Mouse (Mus musculus) monocyte, adult 2 months (primary cell): ENCODE data around the gene Rfxank.
A peak's percentile ranks its signal among the peaks of the same experiment; 100 is the strongest.

Experiments used
- DNase-seq, 2 experiments: peaks; one replicate each; pipeline ENCODE4 v3.0.0; 2022; ENCODE audit warnings: low spot score in 2 of 2, low read depth in 1 of 2

Gene Rfxank

DNA sequence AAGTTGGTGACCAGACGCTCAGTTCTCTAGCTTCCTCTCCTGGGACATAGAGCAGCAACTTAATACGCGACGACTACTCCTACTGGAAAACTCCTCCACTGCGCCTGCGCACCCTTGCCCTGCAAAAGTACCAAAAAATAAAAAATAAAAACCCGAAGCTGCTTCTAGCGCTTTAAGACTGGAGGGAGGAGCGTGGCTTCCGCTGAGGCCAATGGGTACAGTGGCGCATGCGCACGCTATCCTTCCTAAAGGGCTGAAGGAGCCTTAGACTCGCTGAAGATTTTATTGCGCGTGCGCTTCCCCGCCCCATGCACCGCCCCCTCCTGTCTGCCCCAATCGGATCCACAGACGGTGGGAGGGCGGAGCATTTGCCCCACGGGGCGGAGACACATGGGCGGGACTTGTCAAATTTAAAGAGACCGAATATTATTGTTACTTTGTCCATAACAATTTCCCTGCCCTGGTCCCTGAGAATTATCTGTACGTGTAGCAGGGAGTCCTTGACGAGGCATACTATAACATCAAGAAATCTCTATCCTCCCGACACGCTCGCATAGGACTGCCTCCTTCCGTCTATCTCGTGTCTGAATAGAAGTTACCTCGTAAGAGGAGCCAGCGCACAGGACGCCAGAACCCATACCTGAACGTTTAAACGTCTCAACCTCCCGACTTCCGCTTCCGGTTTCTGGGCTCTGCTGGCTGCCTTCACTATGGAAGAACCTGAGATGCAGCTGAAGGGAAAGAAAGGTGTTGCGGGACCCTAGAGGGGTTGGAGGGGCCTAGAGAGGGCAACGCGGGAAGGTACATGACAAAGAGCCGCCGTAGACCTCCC is at the start of gene Rfxank, which contains the start of the genes Borcs8 and Mef2b:
Gene Rfxank (minus strand): TSS at position 129 of the 832 bp plus-strand sequence.
Gene Borcs8 (plus strand): TSS at position 474 of the 832 bp plus-strand sequence.
Gene Mef2b (plus strand): TSS at position 686 of the 832 bp plus-strand sequence.
- DNase-seq = peak; percentile 96 to 98

DNA sequence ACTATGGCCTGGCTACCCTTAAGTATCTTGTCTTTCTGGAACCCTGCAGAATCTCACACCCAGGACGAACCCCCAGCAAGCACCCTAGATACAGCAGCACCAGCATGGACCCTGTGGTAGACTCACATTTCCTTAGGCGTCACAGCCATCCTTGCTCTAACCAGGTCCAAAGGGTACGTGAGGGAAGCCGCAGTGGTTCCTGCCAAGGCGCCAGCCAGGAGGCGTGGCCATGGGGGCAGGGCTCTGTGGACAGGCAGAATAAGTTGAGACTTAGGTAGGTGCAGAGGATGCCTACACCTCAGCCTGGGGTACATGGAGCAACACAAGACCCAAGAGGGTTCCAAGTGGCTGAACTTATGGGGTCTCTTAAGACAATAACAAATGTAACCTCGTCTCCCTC is 49.8 kb upstream of the Rfxank start:
- no peak for DNase-seq

DNA sequence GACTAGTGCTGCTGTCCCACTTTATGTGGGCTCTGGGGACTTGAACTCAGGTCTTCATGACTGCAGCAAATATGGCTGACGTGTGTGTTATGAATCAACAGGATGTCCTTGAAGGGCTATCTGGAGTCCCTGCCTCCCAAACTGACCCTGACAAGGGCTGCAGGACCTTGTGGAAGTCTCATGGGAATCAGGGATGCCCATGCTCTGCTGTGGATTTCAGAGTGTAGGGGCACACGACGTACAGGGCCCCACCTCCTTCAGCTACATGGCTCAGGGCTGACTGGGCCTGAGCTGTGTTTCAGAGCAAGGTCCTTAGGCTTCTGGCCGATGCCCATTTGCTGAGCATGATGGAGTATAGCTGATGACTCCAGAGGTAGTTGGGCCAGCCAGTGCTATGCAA is 44.2 kb upstream of the Rfxank start:
- no peak for DNase-seq

DNA sequence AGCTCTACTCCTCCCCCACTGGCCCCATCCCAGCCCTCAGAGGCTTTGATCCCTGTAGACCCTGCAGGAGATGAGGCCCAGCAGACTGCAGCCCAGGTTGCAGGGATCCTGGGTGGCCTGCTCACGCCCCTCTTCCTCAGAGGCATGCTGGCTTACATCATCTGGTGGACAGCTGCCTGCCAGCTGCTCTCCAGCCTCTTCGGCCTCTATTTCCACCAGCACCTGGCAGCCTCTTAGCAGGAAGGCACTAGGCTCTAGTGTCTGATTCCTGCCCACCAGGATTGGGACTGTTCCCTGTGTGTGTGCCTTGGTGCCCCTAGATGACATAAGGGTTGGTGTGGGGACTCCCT is 42.9 kb upstream of the Rfxank start:
- DNase-seq = no peak

DNA sequence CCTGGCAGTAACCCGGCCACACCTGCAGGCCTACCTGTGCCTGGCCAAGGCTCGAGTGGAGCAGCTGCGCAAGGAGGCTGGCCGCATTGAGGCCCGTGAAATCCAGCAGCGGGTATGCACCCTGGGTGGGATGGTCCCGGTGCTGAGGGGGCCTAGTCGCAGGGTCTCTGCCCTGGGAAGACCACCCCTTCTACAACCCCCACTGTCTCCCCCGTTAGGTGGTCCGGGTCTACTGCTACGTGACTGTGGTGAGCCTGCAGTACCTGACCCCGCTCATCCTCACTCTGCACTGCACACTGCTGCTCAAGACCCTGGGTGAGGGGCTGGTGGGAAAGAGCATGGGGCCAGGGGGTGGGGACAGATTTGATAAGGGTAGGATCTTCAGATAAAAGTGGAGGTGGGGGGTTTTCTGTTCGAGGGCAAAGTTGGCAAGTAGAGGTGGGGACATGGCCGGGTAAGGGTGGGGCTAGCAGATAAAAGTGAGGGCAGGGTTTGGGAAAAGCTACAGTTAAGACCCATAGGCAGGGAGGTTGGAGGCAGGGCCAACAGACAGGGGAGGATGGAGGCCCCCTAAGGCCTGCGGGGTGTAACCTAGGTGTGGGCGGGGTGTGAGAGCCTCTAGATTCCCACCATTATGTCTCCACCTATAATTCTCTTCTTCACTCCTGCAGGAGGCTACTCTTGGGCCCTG is 42.4 kb upstream of the Rfxank start:
- DNase-seq = no peak

DNA sequence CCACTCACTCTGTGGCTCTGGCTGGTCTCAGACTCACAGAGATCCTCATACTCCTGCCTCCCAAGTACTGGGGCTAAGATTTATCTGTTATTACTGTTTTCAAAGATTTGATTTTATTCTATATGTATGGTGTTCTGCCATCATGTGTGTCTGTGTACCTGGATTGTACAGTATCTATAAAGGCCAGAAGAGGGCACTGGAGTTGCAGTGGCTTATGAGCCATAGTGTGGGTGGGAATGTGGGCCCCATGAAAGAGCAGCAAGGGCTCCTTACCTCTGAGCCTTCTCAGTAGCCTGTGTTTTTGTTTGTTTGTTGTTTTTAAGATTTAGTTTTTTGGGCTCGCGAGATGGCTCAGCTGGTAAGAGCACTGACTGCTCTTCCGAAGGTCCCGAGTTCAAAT is 40.1 kb upstream of the Rfxank start:
- DNase-seq = no peak

DNA sequence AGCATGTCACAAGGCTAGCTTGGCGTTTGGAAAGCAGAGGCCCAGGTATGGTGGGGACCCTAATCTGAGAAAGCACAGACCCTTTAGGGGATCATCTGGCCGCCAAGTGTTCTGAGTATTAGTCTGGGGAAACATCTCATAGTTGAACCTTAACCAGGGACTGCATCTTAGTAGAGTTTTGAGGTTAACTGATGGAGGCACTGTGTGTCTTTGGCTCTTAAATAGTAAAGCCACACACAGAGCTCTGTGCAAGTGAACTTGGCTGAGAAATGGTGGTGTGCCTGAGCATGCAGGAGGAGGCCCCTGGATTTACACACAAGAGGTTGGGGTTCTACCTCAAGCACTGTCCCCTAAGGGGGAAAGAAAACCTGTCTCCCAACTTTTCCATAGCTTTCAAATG is 39.3 kb upstream of the Rfxank start:
- no peak for DNase-seq

DNA sequence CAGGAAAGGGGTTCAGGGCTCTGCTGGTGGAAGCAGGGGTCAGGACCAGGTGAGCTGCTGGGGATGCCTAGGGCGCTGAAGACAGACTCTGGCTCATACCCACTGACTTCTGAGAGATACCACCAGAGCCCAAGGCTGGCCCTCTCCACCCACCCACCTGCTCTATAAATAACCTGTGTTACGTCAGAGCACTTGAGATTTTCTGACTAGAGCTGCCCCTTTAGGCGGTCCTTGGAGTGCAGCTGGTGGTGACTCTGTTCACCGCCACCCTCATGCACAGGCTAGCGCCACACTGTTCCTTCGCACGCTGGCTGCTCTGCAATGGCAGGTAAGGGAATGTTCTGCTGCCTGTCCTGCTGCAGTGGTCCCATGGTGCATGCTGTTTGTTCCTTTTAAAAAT is 35.1 kb upstream of the Rfxank start:
- DNase-seq = no peak

DNA sequence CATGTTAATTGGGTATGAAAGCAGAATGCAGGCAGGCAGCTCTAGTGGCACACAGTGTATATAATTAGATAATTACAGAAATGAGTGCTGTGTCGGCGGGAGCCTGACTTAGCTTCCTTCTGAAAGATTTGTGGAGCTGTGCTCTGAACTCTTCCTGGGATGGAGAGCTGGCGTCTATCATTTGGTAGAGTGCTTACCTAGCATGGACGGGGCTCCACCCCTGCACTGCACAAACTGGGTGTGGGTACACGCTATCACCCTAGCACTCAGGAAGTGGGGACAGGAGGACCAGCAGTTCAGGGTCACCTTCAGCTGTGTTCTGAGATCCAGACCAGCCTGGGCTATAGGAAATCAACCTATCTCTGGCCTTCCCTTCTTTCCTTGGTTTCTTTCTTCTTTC is 34.4 kb upstream of the Rfxank start:
- DNase-seq = no peak

DNA sequence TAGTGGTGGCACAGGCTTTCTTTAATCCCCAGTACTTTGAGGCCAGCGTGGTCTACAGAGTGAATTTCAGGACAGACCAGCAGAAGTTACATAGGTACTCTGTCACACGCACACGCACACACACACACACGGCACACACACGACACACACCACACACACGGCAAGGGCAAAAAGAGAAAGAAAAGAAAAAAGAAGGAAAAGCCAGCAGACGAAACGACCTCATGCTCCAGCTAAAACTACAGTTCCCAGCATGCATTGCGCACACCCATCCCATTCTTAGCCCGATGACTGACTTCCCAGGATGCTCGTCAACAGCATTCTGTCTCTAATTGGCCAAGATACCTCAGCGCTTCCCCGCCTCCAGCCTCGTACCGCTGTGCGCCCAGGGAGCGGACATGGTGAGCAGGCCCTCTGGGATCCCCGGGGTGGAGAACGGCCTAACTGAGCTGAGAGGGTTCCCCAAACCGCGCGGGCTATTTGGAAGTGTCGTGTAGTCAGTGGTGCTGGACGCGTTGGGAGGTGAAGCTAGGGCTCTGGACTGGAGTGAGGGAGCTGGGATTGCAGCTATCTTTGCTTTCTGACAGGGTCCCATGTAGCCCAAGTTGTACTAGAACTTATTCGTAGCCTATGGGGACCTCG is 33.2 kb upstream of the Rfxank start, which contains the start of gene Tmem161a:
Gene Tmem161a (plus strand): TSS at position 314 of the 639 bp plus-strand sequence.
- peak; percentile 78 to 83 for DNase-seq

DNA sequence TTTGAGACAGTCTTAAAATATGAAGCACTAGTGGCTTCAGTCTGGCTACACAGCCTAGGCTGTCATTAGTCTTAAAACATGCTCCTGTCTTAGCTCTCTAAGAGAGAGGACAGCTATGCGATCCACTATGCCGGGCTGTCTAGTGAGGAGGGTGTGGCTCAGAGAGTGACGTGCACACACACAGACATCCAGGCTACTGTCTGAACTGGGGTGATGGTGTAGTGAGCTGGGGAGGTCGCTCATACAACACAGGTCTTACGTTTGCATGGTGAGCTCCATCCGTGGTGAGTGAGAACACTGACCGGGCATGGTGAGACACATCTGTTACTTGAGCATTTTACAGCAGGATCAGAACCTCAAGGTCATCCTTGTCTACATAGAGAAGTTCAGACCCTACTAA is 32.3 kb upstream of the Rfxank start:
- DNase-seq = no peak

DNA sequence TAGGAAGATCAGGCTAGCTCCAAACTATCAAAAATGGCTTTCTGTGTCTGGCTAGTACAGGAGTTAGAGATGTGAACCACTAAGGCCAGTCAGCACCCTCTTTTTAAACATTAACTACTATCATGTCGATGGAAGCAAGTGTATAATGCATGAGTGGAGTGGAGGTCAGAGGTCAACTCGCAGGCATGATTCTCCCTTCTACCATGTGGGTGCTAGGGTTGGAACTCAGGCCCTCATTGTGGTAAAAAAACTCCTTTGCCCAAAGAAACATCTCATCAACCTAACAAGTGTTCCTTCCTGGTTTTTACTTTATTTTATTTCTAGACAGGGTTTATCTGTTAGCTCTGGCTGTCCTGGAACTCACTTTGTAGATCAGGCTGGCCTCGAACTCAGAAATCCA is 31.8 kb upstream of the Rfxank start:
- DNase-seq = no peak

DNA sequence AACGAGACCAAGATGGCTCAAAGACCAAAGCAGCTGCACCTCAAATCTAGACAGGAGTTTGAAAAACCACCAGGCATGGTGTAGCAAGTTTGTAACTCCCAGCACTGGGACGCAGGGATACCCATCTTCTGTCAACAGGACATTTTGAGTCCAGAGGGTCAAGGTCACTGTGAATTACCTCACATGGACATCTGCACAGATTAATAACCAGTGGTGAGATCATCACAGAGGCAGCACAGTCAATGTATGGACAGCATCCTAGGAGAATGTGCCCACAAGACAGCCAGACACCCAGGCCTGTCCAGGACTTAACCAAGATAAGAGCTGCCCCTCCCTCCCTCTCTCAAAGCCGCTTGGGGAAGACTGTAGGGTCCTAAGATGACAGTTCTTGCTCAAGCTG is 31.2 kb upstream of the Rfxank start:
- DNase-seq = no peak

DNA sequence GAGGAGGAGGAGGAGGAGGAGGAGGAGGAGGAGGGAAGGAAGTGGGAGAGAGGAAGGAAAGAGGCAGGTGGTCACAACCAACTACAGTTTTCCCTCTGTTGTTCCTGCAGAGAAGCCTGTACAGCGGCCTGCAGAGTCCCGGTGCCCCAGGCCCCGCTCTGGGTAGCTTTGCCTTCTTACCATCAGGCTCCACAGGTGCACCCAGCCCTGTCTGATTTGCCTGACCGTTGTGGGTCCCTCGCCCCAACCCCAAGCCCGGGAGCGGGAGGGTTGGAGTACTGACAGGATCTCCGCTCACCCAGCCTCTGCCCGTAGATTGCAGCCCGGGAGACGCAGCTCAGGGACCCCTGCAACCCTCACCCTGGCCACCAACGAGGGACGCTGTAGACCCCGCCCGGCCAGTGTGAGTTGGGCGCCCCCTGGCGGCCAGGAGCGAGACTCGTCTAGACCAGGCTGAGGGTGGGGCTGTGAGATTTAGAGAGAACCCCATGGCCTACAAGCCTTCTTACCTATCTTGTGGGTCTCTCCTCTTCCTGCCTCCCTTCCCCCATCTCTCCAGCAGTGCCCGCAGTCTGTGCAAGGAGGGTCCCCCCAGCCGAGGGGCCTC is 27.7 kb upstream of the Rfxank start:
- DNase-seq = peak in 1 of 2 experiments; percentile 48

DNA sequence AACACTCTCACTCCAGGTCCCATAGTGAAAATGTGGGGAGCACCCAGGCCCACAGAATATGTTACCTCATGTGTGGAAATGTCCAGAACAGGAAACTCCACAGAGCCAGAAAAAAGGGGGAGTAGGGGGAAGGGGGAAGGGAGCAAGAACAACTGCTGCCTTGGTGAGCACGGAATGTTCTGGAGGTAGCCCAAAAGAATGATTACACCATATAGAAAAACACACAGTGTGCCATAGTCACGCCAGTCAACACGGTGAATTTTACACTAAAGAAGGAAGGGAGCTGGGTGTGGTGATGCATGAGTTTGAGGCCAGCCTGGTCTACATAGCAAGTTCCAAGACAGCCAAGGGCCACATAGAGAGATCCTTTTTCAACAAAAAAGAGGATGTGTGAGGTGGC is 24.4 kb upstream of the Rfxank start:
- no peak for DNase-seq

DNA sequence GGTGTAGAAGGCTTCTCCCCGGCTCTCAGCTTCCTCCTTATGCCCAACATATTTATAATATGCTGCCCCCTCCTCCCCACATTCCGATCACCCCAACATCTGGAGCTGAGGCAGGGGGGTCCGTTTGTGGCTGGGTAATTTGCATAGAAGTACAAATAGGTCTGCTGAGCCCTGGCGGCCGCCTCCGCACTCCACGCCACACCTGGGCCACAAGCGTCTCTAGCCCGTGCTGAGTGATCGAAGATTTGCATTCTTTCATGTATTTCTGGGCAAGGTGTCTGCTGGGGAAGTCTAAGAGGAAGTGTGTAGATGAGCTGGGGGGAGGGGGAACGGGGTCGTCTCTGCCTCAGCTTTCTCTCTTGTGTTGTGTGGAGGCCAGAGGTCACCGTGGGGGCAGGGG is 21.1 kb upstream of the Rfxank start:
- no peak for DNase-seq

DNA sequence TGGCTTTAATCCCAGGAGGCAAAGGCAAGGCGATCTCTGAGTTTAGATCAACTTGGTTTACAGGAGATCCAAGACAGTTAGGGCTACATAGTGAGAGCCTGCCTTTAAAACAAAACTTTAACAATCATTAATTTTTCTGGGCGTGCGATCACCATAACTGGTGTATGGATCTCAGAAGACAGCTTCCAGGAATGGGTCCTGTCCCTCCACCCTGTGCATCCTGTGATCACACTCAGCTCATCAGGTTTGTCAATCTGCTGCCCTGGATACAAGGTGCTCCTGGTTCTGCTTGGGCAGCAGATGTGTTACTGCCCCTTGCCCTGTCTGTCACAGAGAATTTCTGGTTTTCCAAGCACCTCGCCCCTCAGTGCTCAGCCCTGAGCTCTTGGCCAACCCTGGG is 20.3 kb upstream of the Rfxank start:
- no peak for DNase-seq

DNA sequence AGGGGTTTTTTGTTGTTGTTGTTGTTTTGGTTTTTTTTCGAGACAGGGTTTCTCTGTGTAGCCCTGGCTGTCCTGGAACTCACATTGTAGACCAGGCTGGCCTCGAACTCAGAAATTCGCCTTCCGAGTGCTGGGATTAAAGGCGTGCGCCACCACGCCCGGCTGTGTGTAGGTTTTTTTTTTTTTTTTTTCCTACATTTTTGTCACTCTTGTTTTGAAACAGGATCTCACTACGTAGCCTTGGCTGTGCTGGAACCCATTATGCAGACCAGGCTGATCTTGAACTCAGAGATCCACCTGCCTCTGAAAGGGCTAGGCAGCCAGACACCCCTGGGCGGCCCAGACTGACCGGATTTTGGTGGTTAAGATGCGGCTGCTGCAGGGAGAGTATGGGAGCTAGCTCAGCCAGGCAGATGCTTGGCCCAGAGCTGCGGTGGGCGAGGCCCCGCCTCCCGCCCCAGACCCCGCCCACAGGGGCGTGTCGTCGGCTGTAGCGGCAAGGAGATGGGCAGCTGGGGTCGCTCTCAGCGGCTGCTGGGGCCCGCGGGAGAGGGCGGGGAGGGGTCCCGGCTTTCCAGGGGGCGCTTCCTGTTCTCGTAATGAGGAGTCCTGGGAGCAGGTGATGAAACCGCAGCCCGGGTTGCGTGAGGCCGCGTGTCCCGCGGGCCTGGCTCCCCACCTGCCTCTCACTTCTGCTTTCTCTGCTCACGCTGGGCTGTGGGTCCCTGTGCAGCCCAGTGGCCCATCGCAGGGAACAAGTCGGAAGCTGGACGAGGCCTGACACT is 19.3 kb upstream of the Rfxank start:
- DNase-seq = peak in 1 of 2 experiments; percentile 45

DNA sequence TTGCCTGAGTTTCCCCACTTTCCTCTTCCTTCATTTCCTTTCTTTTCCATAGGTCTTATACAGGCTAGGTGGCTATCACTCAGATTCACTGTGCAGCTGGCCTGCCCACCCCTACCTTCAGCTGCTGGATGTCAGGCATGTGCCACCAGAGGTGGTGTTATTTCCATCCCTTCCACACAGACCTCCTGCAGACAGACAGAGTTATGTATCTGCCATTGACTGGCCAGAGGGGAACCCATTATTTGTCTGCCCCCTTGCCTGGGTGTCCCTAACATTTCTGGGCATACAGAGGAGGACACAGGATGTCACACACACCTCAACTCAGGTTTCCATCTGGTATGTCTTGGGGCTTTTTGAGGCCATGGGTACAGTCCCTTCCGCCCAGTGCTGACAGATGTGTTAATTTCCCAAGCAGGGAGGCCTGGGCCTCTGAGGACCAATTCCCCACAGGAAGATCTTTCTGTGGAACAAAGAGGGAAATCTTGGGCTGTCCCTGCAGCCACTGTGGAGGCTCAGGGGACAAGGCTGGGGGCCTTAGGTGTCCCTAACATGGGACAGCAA is 18.4 kb upstream of the Rfxank start:
- DNase-seq = no peak

DNA sequence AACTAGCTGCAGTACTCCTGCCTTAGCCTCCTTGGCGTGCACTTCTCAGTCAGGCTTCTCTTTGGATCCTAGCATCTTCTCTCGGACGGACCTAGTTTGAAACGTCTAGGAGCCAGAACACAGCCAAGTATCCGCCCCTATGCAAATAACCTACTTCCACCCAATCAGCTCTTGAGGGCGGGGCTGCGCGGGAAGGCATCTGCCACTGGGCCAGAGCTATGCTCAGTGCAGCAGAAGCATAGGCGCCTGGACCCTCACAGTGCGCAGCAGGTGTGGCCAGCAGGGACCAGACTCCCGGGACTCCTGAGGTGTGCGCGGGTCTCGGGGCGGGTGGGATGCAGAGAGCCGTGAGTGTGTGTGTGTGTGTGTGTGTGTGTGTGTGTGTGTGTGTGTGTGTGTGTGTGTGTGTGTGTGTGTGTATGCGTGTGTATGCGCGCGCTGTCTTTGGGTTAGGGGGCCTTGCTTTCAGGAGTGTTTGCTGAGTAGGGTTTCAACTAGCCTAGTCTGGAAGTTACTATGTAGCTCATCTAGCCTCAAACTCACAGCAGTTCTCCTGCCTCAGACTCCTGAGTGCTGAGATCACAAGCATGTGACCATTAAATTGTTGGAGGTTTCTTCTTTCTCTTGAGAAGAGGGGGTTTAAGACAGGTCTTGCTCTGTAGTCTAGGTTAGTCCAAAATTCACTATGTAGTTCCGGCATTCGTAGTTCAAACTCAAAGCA is 13.7 kb upstream of the Rfxank start:
- peak in 1 of 2 experiments; percentile 21 for DNase-seq
